Mouse (Mus musculus): ENCODE results near the gene Dmwd.

The Dmwd gene

GRCm38 (mm10) chr7:19094826-19095750 lies 19.1 kb downstream of the Dmwd start:
- peak; percentile 63 for DNase-seq (ENCODE audit: low read depth, low spot score)

GRCm38 (mm10) chr7:19095751-19096110 lies 19.7 kb downstream of the Dmwd start:
- no peak for DNase-seq (ENCODE audit: low read depth, low spot score)

- DNase-seq (ENCODE audit: low read depth, low spot score): no peak
These were observed 20.5 kb downstream of the Dmwd start for GRCm38 (mm10) chr7:19096421-19096976.

- DNase-seq (ENCODE audit: low read depth, low spot score): no peak
These were observed 21.2 kb downstream of the Dmwd start for GRCm38 (mm10) chr7:19097217-19097616.

- DNase-seq (ENCODE audit: low read depth, low spot score): no peak
These were observed 21.8 kb downstream of the Dmwd start for GRCm38 (mm10) chr7:19097863-19098262.

- DNase-seq (ENCODE audit: low read depth, low spot score): no peak
These were observed 22.8 kb downstream of the Dmwd start for GRCm38 (mm10) chr7:19098811-19099210.

GRCm38 (mm10) chr7:19100290-19100689 lies 24.3 kb downstream of the Dmwd start:
- no peak for DNase-seq (ENCODE audit: low read depth, low spot score)

- DNase-seq (ENCODE audit: low read depth, low spot score): no peak
These were observed 27.7 kb downstream of the Dmwd start for GRCm38 (mm10) chr7:19103741-19104140.

- no peak for DNase-seq (ENCODE audit: low read depth, low spot score)
These were observed 28.5 kb downstream of the Dmwd start for GRCm38 (mm10) chr7:19104486-19104885.

- DNase-seq (ENCODE audit: low read depth, low spot score): no peak
These were observed 31.4 kb downstream of the Dmwd start for GRCm38 (mm10) chr7:19107436-19107835.

- DNase-seq (ENCODE audit: low read depth, low spot score): no peak
These were observed 33.5 kb downstream of the Dmwd start for GRCm38 (mm10) chr7:19109565-19109964.

- peak; percentile 66 for DNase-seq (ENCODE audit: low read depth, low spot score)
These were observed 42.2 kb downstream of the Dmwd start, which contains the start of gene Gm4969 for GRCm38 (mm10) chr7:19118028-19118771. Gm4969 (minus strand) TSS chr7:19118368.

GRCm38 (mm10) chr7:19119083-19119482 lies 43.1 kb downstream of the Dmwd start:
- DNase-seq (ENCODE audit: low read depth, low spot score): no peak

- peak; percentile 96 for DNase-seq (ENCODE audit: low read depth, low spot score)
These were observed 43.8 kb downstream of the Dmwd start, which contains the start of gene Fbxo46 for GRCm38 (mm10) chr7:19119631-19120429. Fbxo46 (plus strand) TSS chr7:19119859.

GRCm38 (mm10) chr7:19121686-19122085 lies 45.7 kb downstream of the Dmwd start:
- no peak for DNase-seq (ENCODE audit: low read depth, low spot score)

GRCm38 (mm10) chr7:19124713-19125112 lies 48.7 kb downstream of the Dmwd start:
- DNase-seq (ENCODE audit: low read depth, low spot score): no peak

GRCm38 (mm10) chr7:19127744-19128143 lies 51.7 kb downstream of the Dmwd start:
- DNase-seq (ENCODE audit: low read depth, low spot score): no peak

- DNase-seq (ENCODE audit: low read depth, low spot score): peak; percentile 60
These were observed 53.4 kb downstream of the Dmwd start for GRCm38 (mm10) chr7:19129396-19129795.

GRCm38 (mm10) chr7:19130657-19131056 lies 54.6 kb downstream of the Dmwd start:
- peak; percentile 54 for DNase-seq (ENCODE audit: low read depth, low spot score)

GRCm38 (mm10) chr7:19131324-19131848 lies 55.4 kb downstream of the Dmwd start:
- DNase-seq (ENCODE audit: low read depth, low spot score): peak; percentile 97
